Mouse (Mus musculus) central nervous system, embryonic 18 days (tissue): ENCODE measurements around the gene Pih1d2. TPM values are rescaled to one million over a fixed set of nuclear protein-coding genes. Genes with fewer than 3 reads are reported as not detected.

Source experiments
- polyA plus RNA-seq: library from polyadenylated mRNA; depleted of rRNA; stranded (reverse); fragments of >200 nt; gene quantifications from 2 replicates; pipeline ENCODE4 v1.2.3, GENCODE M21; 2012; rRNA removed

The Pih1d2 gene
- 3.7 and 4.0 TPM in 2 replicates for polyA plus RNA-seq

GRCm38 (mm10) chr9:50616766-50617603, at the start of gene Pih1d2, which contains the start of gene Nkapd1:
TSS of gene Pih1d2 (plus strand) at chr9:50617321.
TSS of gene Nkapd1 (minus strand) at chr9:50617464.

GRCm38 (mm10) chr9:50603189-50603997, 13.7 kb upstream of the Pih1d2 start, which contains the start of the genes Sdhd and Timm8b:
TSS of gene Sdhd (minus strand) at chr9:50603812.
TSS of gene Timm8b (plus strand) at chr9:50603910.

DNA sequence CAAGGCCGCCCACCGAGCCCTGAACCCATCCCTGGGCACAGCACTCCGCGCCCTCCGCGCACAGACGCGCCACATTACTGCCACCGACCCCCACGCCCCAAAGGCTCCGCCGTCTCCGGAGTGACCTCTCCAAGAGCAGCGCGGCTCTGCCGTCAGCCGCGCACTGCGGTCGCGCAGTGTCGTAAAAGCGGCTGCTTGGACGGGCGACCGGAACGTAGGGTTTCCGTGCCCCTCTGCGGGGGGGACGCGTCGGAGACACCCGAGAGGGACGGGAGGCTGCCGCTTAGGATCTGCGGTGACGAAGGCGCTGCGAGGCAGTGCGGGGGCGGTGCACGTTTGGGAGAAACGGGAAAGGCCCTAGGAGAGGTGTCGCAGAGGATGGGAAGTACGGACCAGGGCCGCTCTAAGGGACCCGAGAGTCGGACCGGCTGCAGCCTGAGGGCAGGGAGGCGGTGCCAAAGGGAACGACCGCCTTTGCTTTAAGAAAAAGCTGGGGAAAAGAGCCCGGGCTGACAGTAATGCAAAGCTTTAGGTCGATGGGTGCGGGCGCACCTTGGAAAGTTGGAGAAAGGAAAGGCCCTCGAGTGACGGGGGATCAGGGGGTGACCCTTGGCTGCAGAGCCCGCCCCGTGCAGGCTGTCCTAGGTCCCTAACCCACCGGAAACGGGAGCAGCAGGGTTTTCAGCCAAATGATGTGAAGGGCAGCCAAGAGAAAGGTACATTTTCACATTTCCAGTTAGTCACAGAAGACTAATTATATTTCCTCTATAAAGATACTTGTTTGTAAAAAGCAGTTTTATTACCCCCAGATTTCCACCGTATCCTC, 42.5 kb downstream of the Pih1d2 start, which contains the start of gene Dlat:
Gene Dlat, minus strand, starts transcription at position 389 of the 826 bp plus-strand sequence.

Other genes with a start within 250 kb of the Pih1d2 start
- 0.25 and 4.2 TPM in 2 replicates for gene Plet1, start 122.8 kb upstream of the Pih1d2 start, polyA plus RNA-seq
- 76.7 and 86.3 TPM in 2 replicates for gene Pts, start 88.6 kb upstream of the Pih1d2 start, polyA plus RNA-seq
- 21.4 and 23.9 TPM in 2 replicates for gene Il18, start 62.5 kb upstream of the Pih1d2 start, polyA plus RNA-seq
- gene Bco2, start 62.1 kb upstream of the Pih1d2 start, polyA plus RNA-seq, result 0.55 and 0.57 TPM in 2 replicates
- not detected in 2 replicates for gene Tex12, start 56.0 kb upstream of the Pih1d2 start, polyA plus RNA-seq
- gene Sdhd, start 13.5 kb upstream of the Pih1d2 start, polyA plus RNA-seq, result 170 and 192 TPM in 2 replicates
- gene Timm8b, start 13.4 kb upstream of the Pih1d2 start, polyA plus RNA-seq, result 424 and 466 TPM in 2 replicates
- 19.6 and 20.6 TPM in 2 replicates for gene Nkapd1, start 143 bp downstream of the Pih1d2 start, polyA plus RNA-seq
- gene Dlat, start 42.5 kb downstream of the Pih1d2 start, polyA plus RNA-seq, result 34.1 and 40.0 TPM in 2 replicates
- 38.1 and 39.0 TPM in 2 replicates for gene Dixdc1, start 122.2 kb downstream of the Pih1d2 start, polyA plus RNA-seq
- 1.8 and 2.2 TPM in 2 replicates for gene 2310030G06Rik, start 129.2 kb downstream of the Pih1d2 start, polyA plus RNA-seq
- 16.1 and 19.3 TPM in 2 replicates for gene Cryab, start 134.0 kb downstream of the Pih1d2 start, polyA plus RNA-seq
- gene Hspb2, start 135.0 kb downstream of the Pih1d2 start, polyA plus RNA-seq, result 1.3 and 4.1 TPM in 2 replicates
- gene Fdxacb1, start 150.9 kb downstream of the Pih1d2 start, polyA plus RNA-seq, result 7.5 and 7.8 TPM in 2 replicates
- gene Alg9, start 157.7 kb downstream of the Pih1d2 start, polyA plus RNA-seq, result 51.7 and 53.4 TPM in 2 replicates
- 45.9 and 48.9 TPM in 2 replicates for gene 1110032A03Rik, start 158.2 kb downstream of the Pih1d2 start, polyA plus RNA-seq
- gene Ppp2r1b, start 228.0 kb downstream of the Pih1d2 start, polyA plus RNA-seq, result 29.6 and 31.7 TPM in 2 replicates